Mouse (Mus musculus) adipocyte (in vitro differentiated cells): ENCODE results near the gene C1ql2.

Source experiments
- DNase-seq: peaks from one replicate; pipeline ENCODE4 v3.0.0-alpha.2; 2016; ENCODE audit warnings: low spot score

The C1ql2 gene

GRCm38 (mm10) chr1:120385029-120385571 is 44.7 kb downstream of the C1ql2 start:
- no peak for DNase-seq

GRCm38 (mm10) chr1:120389734-120390133 is 49.4 kb downstream of the C1ql2 start:
- no peak for DNase-seq

DNA sequence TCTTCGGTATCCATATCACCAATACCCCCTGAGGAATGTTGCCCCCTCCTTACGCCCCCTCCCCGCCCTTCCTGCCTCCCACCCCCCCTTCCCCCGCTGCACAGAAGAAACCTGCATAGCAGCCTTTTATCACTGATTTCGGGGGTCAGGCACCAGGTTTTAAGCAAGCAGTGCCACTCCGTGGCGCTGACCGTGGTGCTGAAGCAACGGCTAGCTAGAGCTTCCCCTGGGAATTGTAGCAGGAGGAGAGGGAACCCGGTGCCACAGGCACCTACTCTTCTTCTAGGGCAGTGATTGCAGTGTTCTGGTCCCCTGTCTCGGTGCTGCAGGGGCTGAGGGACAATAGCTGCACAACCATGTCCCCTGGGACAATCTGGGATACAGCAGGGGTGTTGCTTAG is 50.0 kb downstream of the C1ql2 start:
- DNase-seq, result peak; percentile 66
